Mouse (Mus musculus): ENCODE data around the gene Thada. TPM values are rescaled to one million over a fixed set of nuclear protein-coding genes. Genes with fewer than 3 reads are reported as not detected.

Thada gene
- total RNA-seq, 4 experiments from 2014 or later: 15.0 to 17.3 (median 15.6) TPM

DNA sequence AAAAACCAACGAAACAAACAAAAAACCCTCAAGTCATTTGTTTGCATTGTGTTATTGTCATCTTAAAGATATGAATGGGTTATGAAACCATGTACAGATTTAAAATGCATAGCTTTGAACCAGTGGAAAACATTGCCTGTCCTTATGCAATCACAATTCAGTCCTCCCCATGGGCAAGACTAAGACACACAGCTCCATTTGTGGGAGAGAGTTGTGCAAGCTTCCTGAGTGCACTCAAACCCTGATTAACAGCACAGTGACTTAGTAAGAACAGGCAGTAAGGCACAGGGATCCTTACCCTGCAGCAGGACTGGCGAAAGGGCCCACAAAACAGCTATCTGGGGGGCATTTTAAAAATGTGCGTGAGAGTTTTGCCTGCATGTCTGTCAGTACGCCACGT, 11.2 kb upstream of the Thada start:
- DNase-seq (ENCODE audit: low spot score in 2 of 2): no peak

DNA sequence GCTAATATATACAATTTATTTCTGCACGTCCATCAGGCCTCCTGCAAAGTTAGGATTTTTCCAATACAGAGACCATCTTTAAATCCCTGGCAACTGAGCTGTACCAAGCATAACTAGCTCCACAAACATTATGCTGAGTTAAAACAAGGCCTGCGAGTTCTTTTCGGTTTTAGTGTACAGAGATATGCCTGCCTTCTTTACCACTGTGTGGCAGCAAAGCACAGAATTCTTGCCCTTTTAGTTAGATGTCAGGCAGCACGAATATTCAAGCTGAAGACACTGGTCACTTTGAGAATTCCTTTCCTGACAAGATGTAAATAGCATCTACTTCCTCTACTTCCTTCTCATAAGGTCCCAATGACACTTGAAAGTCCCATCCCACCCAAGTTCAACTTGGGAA, 8.3 kb upstream of the Thada start:
- DNase-seq (ENCODE audit: low spot score in 2 of 2): no peak

DNA sequence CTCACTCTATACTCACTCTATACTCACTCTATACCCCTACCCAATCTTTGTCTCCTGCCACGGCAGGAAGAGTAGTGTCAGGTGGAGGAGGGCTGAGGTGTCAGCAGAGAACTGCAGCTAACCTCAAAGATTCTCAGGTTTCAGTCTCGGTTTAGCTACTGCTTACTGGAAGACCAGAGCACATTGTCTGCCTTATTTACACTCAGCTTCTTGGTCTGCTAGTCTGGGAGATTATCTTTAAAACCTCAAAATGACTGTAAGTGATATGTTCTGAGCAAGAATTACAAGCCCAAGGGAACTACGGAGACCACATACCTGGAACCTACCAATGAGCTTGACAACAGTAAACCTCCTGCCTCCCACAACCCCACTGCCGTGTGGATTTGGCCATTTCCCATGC, 31.0 kb downstream of the Thada start:
- no peak for DNase-seq (ENCODE audit: low spot score in 2 of 2)

DNA sequence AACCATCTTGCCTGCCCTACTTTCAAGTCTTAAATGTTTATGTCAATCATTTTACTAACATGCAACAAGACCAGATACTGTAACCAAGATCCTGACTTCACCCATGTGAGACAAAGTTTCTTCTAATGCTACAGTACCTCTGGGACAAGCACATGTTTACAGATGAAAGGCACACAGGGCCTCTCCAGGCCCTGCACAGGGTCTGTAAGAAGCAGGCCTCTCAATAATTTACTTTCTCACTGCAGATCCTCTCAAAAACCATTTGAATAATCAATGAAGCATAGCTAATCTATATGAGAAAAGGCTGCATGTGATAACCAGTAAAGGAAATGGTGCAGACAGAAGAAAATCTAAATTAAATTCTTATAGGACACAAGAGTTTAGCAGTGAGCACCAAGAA, 31.8 kb downstream of the Thada start:
- DNase-seq (ENCODE audit: low spot score in 2 of 2): no peak

DNA sequence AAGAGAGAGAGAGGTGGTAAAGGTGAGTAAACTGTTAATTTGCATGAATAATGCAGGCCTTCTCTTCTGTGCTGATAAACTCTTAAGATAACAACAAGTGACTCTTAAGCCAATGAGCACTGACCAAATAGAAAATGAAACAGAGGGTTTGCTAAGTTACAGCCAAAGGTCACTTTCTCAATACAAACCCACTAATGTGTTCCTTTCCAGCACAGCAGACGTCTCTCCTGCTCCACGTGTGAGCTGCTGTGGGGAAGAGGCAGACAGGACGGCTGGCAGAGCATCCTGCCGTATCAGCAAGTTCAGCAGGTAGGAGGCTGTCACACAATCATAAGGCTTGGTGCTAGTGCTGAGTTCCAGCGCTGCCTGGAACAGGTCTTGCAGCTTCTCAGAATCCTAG, 34.0 kb downstream of the Thada start:
- DNase-seq (ENCODE audit: low spot score in 2 of 2): no peak

- DNase-seq (ENCODE audit: low spot score in 2 of 2): no peak
These were observed 41.7 kb downstream of the Thada start for GRCm38 (mm10) chr17:84424258-84424657.

- no peak for DNase-seq (ENCODE audit: low spot score in 2 of 2)
These were observed 43.1 kb downstream of the Thada start for GRCm38 (mm10) chr17:84422916-84423315.

DNA sequence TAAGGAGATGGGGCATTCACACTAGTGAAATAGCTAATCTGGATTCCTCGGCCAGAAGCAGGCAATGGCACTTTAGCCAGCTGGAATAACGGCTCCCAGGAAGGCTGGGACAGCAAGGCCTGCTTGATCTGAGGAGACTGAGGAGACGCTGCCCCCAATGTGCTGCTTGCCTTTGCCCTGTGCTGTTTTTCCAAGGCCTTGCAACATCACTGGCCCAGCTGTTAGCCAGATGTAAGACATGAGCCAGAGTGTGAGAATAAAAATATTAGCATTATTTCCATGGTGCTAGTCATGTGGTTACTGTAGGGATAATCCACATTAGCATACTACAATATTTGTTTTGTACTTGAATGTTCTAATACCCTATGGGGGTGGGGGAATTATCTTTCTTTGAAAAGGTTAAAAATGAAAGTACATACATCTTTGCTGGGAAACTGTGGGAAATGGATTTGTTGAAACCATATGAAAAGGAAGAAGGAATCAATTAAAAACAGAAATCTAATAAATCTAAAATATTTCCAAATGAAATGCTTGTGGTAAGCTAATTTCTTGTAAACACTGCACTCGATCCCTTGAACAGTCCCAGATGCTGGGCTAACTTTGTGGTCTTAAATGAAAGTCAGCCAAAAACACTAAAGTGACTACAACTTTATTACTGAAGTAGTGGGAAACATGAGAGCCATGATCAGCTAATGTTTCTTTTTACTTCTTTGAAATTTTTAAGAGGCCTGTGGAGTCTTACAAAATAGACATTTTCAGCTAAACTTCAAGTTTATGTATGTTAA, 43.8 kb downstream of the Thada start:
- no peak for DNase-seq (ENCODE audit: low spot score in 2 of 2)

DNA sequence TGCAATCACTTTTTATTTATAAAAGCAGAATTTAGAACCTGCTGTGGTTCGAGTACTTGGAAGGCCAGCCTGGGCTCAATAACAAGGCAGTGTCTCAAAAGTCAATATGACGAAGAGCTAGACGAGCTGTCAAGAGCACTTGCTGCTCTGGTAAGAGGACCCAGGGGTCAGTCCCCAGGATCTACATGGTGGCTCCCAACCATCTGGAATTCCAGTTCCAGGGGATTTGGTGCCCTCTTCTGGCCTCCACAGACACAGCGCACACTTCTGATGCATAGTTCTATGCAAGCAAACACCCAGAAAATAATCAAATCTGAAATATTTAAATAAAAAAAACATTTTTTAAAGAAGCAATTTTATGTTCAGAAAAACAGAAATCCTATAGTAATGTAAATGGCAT, 45.0 kb downstream of the Thada start:
- no peak for DNase-seq (ENCODE audit: low spot score in 2 of 2)

DNA sequence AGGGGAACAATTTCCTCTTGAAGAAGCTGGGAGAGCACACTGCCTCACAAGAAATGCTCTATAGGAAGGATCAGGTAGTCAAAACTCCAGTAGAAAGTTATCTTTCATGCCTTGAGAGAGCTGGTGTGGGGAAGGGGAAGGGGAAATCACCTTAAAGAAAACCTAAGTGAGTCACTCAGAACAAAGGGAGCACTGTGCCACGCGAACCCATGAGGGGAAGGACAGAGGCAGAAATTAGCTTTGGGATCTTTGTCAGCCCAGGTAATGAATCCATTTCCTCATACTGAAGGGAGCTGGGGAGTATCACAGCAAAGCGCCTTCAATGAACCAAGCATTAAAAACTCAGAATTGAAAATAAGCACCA, 45.7 kb downstream of the Thada start:
- no peak for DNase-seq (ENCODE audit: low spot score in 2 of 2)

GRCm38 (mm10) chr17:84419326-84420275, 46.4 kb downstream of the Thada start:
- peak in 1 of 2 experiments; percentile 66 for DNase-seq (ENCODE audit: low spot score in 2 of 2)

DNA sequence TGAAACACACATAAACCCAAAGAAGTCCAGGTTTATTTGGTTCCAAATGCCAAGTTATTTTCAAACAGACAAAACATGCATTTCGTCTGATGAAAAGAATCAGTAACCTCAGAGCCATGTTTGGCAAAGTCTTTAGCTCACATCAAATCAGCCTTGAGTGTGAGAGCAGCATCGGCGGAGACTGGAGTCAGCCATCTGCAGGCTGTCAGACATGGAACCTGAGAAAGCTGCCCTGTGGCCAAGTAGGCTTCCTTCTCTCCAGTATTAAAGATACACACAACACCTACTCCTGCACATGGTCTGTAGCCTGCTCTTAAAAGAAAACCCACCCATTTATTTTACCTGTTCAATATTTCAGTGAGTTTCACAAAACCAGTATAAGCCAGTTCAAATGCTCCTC, 50.1 kb downstream of the Thada start:
- no peak for DNase-seq (ENCODE audit: low spot score in 2 of 2)

GRCm38 (mm10) chr17:84408731-84409130, 57.3 kb downstream of the Thada start:
- no peak for DNase-seq (ENCODE audit: low spot score in 2 of 2)

DNA sequence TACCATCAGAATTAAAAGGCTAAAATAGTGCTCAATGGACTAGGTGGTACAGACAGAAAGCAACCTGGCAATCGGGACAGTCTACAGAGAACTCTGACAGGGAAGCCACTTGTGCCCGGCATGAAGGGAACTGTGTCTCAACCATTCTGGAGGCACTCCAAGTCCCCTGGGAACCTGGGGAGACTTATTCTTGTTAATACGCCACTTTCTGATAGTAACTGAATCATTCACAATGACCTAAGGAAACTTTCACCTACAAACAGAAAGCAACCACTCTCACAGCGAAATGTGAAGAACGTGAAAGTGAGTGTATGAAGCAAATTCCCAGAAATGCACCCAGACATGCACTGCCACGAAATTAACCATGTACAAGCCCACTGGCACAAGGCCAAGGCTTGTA, 60.4 kb downstream of the Thada start:
- DNase-seq (ENCODE audit: low spot score in 2 of 2): no peak

GRCm38 (mm10) chr17:84401796-84402195, 64.2 kb downstream of the Thada start:
- no peak for DNase-seq (ENCODE audit: low spot score in 2 of 2)

GRCm38 (mm10) chr17:84399431-84399830, 66.6 kb downstream of the Thada start:
- no peak for DNase-seq (ENCODE audit: low spot score in 2 of 2)

DNA sequence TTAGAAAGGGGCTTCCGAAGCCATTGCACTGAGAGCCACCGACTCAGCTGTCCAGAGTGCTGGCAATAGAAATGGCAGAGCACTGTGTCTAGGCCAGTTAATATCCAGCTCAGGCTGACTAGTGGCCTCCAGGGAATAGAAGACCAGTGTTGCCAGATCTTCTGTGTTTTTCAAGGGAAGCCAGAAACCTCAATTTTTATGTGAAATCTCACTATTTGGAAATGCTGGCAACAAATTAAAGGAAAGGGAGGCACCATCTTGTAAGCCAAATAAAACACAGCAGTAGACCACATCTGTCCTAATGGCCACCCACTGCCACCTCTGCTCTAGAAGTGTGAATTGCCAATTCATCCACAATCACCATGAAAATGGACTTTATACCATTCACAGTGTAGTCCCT, 76.0 kb downstream of the Thada start:
- no peak for DNase-seq (ENCODE audit: low spot score in 2 of 2)

DNA sequence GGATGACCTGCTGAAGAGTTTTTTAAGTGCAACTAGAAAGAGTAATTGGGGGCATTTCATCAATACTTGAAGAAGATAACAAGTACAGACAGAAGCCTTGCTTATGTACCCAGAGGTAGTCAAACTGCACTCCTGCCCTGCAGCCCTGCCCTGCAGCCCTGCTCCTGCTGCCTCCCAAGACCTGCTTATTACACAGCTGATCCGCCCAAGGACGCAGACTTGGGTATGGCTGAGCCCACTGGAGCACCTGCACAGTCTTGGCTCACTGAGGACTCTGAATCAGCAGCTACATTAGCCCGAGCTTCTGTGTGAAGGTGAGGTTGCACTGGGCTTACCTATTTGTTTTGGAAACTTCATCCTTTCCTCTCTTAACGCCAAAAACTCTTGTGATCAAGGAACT, 79.8 kb downstream of the Thada start:
- DNase-seq (ENCODE audit: low spot score in 2 of 2): no peak

- no peak for DNase-seq (ENCODE audit: low spot score in 2 of 2)
These were observed 80.3 kb downstream of the Thada start for GRCm38 (mm10) chr17:84385696-84386095.

GRCm38 (mm10) chr17:84384661-84385060, 81.3 kb downstream of the Thada start:
- DNase-seq (ENCODE audit: low spot score in 2 of 2): no peak

DNA sequence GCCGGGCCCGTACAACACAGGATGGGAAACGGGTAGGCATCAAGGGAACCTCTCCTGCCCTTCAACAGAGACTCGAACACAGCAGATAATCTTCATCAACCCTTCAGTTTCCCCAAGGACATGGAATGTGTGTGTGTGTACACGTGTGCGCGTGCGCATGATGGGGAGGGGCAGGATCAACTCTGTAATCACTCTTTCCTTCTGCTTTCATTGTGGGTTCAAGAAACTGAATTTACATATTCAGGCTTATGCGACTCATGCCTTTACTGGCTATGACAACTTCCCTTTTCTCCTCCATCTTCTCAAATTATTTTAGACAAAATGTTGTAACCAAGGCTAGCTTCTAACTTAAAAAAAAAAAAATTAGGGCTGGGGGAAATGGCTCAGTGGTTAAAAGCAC, 85.7 kb downstream of the Thada start:
- no peak for DNase-seq (ENCODE audit: low spot score in 2 of 2)

DNA sequence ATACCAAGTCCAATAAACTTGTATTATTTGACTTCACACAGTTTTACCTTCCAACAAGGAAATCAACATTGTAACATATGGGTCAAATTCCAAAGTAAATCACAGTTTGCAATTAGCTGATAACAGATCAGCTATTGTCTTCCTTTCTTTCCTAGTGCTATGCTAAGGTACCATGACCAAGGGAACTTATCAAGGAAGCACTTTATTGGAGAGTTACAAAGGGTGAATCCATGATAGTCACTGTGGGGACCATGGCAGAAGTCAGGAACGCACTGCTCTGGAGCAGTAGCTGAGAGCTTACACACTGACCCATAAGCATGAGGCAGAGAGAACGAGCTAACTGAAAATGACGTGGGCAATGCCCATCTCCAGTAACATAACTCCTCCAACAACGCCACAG, 89.1 kb downstream of the Thada start:
- DNase-seq (ENCODE audit: low spot score in 2 of 2): no peak
